Mouse (Mus musculus): ENCODE measurements around the gene Dnase1l1. TPM values are rescaled to one million over a fixed set of nuclear protein-coding genes. Genes with fewer than 3 reads are reported as not detected.

The Dnase1l1 gene
- 3.9 and 5.7 TPM in 2 replicates for polyA plus RNA-seq (2016; fragmentation: Nextera tagmentation; extraction: Ambion mirVana)

DNA sequence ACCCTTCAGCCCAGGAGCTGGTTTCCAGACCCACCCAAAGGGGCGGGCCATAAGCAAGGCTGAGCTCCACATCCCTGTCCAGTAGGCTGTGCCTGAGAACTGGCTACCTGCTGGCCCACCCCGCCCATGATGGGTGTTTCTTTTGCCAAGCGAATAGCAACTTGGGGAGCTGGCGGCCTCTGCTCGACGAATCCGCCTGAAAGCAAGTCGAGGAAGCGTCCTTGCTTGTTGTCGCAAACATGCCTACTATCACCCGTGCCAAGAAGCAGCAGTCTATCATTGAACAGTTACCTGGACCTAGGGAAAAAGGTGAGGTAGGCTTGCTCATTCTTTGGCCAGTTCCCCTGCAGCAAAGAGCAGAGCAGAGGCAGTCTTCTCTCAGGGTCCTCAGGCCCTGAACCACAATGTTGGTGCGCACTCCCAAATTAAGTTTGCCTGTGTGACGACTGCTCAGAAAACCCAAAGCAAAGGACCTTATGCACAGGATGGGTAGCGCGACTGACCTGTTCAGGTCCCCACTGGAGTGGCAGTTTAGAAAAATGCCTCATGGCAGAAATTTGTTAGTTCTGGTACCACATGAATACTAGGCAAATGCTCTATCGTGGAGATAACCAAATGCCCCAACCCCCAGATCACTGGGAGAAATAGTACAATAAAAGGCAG is at the start of gene Dnase1l1, which contains the start of gene Taz:
TSS of gene Dnase1l1 (minus strand) at position 606 of the 663 bp plus-strand sequence.
TSS of gene Taz (plus strand) at position 181 of the 663 bp plus-strand sequence.
- Histone ChIP-seq H3K27ac (no peak within 1 kb of the TSS), H3K9ac (peak within 1 kb of the TSS; percentile 69), H3K36me3 (no peaks in the 10 kb centered on the region), H3K9me3 (no peaks in the 10 kb centered on the region), H3K4me3 (peak within 1 kb of the TSS; percentile 57), H3K27me3 (replicated peaks) (no peaks in the 10 kb centered on the region), H3K4me2 (replicated peaks) (peak within 1 kb of the TSS; percentile 70), H3K4me1 (0 out of 2 replicates have a peak, but pooled peaks cover 7% of the 10 kb centered on the region)
- 17% methylated on average over 16 of the region's 16 CpGs for WGBS
- peak; percentile 51; the same call in 1 of the 2 replicates for ATAC-seq (ENCODE audit: low FRiP score, low read depth)

GRCm38 (mm10) chrX:74330166-74330930 is 48.2 kb upstream of the Dnase1l1 start:
- ATAC-seq (ENCODE audit: low FRiP score, low read depth), result no peak

GRCm38 (mm10) chrX:74329215-74329671 is 47.1 kb upstream of the Dnase1l1 start:
- peaks cover 22% of the 10 kb centered on the region for H3K4me1 ChIP-seq
- no peak overlapping the region for H3K27ac ChIP-seq
- peak overlapping the region; percentile 64 for H3K9ac ChIP-seq
- 26% methylated on average over 10 of the region's 10 CpGs for WGBS
- peak overlapping the region; percentile 53 for H3K4me3 ChIP-seq
- peaks cover 18% of the 10 kb centered on the region for H3K36me3 ChIP-seq
- peak overlapping the region; percentile 64 for H3K4me2 ChIP-seq (replicated peaks)
- peak; percentile 57 for ATAC-seq (ENCODE audit: low FRiP score, low read depth)
- no peaks in the 10 kb centered on the region for H3K27me3 ChIP-seq (replicated peaks)
- no peaks in the 10 kb centered on the region for H3K9me3 ChIP-seq

More at GRCm38 (mm10) chrX:74330166-74330930, 48.2 kb upstream of the Dnase1l1 start:
- no peaks in the 10 kb centered on the region for H3K9me3 ChIP-seq
- WGBS, result 44% methylated on average over 2 of the region's 2 CpGs
- H3K4me2 ChIP-seq (replicated peaks), result peak overlapping the region; percentile 64
- peak overlapping the region; percentile 53 for H3K4me3 ChIP-seq
- peaks cover 22% of the 10 kb centered on the region for H3K4me1 ChIP-seq
- H3K9ac ChIP-seq, result peak overlapping the region; percentile 64
- H3K36me3 ChIP-seq, result peaks cover 25% of the 10 kb centered on the region
- H3K27ac ChIP-seq, result no peak overlapping the region; the same call in 1 of the 2 replicates
- no peaks in the 10 kb centered on the region for H3K27me3 ChIP-seq (replicated peaks)

DNA sequence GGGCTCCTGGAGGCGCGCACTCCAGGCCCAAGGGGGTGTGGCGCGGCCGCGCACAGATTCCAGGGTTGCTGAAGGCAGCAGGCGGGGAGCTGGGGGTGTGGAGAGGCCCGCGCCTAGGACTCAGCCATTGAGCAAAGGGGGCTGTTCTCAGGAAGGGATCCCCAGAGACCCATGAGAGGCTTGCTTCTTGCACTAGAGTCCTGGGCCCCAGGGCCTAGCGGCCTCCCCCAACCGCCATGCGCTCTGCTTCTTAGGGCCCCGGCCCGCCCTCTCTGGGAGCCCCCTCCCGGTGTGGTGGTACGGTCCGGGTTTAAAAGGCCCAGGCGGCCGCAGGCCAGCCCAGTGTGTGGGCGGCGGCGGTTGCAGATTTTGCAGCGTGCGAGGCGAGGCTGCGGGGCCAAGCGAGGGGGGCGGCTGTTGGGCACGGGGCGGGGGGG is 46.6 kb upstream of the Dnase1l1 start, which contains the start of gene Plxna3:
TSS of gene Plxna3 (plus strand) at position 342 of the 437 bp plus-strand sequence.
- no peak within 1 kb of the TSS; the same call in 1 of the 2 replicates for H3K27ac ChIP-seq
- peak within 1 kb of the TSS; percentile 64 for H3K9ac ChIP-seq
- no peaks in the 10 kb centered on the region for H3K27me3 ChIP-seq (replicated peaks)
- peak within 1 kb of the TSS; percentile 64 for H3K4me2 ChIP-seq (replicated peaks)
- peaks cover 22% of the 10 kb centered on the region for H3K4me1 ChIP-seq
- 10% methylated on average over 21 of the region's 30 CpGs for WGBS
- H3K4me3 ChIP-seq, result peak within 1 kb of the TSS; percentile 53
- peak; percentile 95 for ATAC-seq (ENCODE audit: low FRiP score, low read depth)
- H3K36me3 ChIP-seq, result peaks cover 13% of the 10 kb centered on the region; the same call in 1 of the 2 replicates
- H3K9me3 ChIP-seq, result no peaks in the 10 kb centered on the region

DNA sequence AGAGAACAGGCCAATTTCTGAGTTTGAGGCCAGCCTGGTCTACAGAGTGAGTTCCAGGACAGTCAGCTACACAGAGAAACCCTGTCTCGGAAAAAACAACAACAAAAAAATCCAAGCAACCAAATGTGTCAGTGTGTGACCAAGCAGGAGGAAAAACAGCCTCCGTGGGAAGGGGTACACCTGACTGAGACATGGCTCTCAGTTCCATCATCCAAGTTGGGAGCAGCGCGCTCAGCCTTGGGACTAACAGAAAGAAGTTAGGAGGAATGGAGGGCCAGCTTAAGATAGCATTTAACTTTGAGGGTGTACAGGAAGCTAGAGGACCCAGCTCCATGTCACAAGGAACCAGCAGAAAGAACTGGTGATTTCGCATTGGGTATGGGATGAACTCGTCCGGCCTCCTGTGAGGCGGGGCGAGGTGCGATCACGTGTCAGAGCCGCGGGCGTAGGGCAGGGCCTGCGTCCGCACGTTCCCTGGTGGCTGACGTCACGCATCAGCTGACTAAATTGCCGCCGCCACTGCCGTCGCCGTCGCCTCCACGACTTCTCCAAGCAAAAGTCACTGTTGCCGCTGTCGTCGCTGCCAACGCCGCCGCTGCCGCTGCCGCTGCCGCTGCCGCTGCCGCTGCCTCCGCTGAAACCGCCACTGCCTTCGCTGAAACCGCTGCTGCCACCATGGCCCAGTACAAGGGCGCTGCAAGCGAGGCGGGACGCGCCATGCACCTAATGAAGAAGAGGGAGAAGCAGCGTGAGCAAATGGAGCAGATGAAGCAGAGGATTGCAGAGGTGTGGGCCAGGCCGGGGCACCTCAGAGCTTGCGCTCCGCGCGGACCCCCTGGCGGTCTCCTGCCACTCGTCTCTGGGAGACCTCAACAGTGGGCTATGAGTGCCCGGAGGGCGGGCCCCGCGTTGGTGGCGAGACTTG is 30.7 kb upstream of the Dnase1l1 start, which contains the start of gene Fam50a:
TSS of gene Fam50a (plus strand) at position 494 of the 925 bp plus-strand sequence.
- WGBS, result 21% methylated on average over 59 of the region's 59 CpGs
- peak; percentile 96 for ATAC-seq (ENCODE audit: low FRiP score, low read depth)
- Histone ChIP-seq H3K27me3 (replicated peaks) (no peaks in the 10 kb centered on the region), H3K27ac (peak within 1 kb of the TSS; percentile 53), H3K4me2 (replicated peaks) (peak within 1 kb of the TSS; percentile 71), H3K4me3 (peak within 1 kb of the TSS; percentile 52), H3K4me1 (peaks cover 3% of the 10 kb centered on the region; the same call in 1 of the 2 replicates), H3K9me3 (no peaks in the 10 kb centered on the region), H3K9ac (peak within 1 kb of the TSS; percentile 77), H3K36me3 (peaks cover 21% of the 10 kb centered on the region)

GRCm38 (mm10) chrX:74304867-74305700 is 22.9 kb upstream of the Dnase1l1 start, which contains the start of gene Gdi1:
Gdi1 (plus strand) TSS chrX:74304998.
- Histone ChIP-seq H3K4me2 (replicated peaks) (peak within 1 kb of the TSS; percentile 75), H3K4me3 (peak within 1 kb of the TSS; percentile 58), H3K4me1 (peaks cover 8% of the 10 kb centered on the region), H3K36me3 (peaks cover 47% of the 10 kb centered on the region), H3K27ac (peak within 1 kb of the TSS; percentile 64), H3K9ac (peak within 1 kb of the TSS; percentile 73), H3K27me3 (replicated peaks) (no peaks in the 10 kb centered on the region), H3K9me3 (no peaks in the 10 kb centered on the region)
- peak; percentile 82 for ATAC-seq (ENCODE audit: low FRiP score, low read depth)
- WGBS, result 15% methylated on average over 41 of the region's 41 CpGs

DNA sequence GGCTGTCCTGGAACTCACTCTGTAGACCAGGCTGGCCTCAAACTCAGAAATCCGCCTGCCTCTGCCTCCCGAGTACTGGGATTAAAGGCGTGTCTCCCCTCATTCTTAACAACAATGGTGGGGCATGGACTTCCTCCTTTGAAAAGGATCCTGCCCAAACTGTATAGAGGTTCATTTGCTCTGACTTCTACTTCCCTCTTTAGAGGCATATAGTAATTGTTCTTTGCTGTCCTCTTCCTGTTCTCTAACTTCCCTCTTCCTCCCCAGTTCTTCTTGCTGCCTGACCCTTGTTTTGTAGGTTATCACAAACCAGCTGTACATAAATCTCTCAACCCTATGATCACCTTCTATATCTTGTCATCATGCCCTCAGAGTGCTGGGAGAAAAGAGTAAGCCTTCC is 17.6 kb upstream of the Dnase1l1 start:
- H3K4me2 ChIP-seq (replicated peaks), result no peak overlapping the region
- peaks cover 29% of the 10 kb centered on the region for H3K36me3 ChIP-seq
- H3K9me3 ChIP-seq, result no peaks in the 10 kb centered on the region
- no peaks in the 10 kb centered on the region for H3K4me1 ChIP-seq
- no peak overlapping the region for H3K9ac ChIP-seq
- no peak overlapping the region for H3K27ac ChIP-seq
- no peak for ATAC-seq (ENCODE audit: low FRiP score, low read depth)
- H3K27me3 ChIP-seq (replicated peaks), result no peaks in the 10 kb centered on the region
- no peak overlapping the region for H3K4me3 ChIP-seq
- 85% methylated on average over 3 of the region's 3 CpGs for whole genome bisulfite sequencing

GRCm38 (mm10) chrX:74298348-74298747 is 16.2 kb upstream of the Dnase1l1 start:
- Histone ChIP-seq H3K27me3 (replicated peaks) (no peaks in the 10 kb centered on the region), H3K4me3 (no peak overlapping the region), H3K4me1 (no peaks in the 10 kb centered on the region), H3K4me2 (replicated peaks) (no peak overlapping the region), H3K9me3 (no peaks in the 10 kb centered on the region), H3K9ac (no peak overlapping the region), H3K27ac (no peak overlapping the region), H3K36me3 (peaks cover 24% of the 10 kb centered on the region)
- WGBS, result 100% methylated on average over 1 of the region's 1 CpGs
- no peak for ATAC-seq (ENCODE audit: low FRiP score, low read depth)

GRCm38 (mm10) chrX:74296538-74297448 is 14.7 kb upstream of the Dnase1l1 start, which contains the start of gene Atp6ap1:
Atp6ap1 (plus strand) TSS chrX:74297097.
- 18% methylated on average over 37 of the region's 37 CpGs for WGBS
- peak within 1 kb of the TSS; percentile 75 for H3K9ac ChIP-seq
- H3K9me3 ChIP-seq, result no peaks in the 10 kb centered on the region
- no peak within 1 kb of the TSS for H3K27ac ChIP-seq
- peak within 1 kb of the TSS; percentile 67 for H3K4me2 ChIP-seq (replicated peaks)
- H3K36me3 ChIP-seq, result peaks cover 18% of the 10 kb centered on the region
- no peaks in the 10 kb centered on the region for H3K27me3 ChIP-seq (replicated peaks)
- H3K4me1 ChIP-seq, result no peaks in the 10 kb centered on the region
- peak within 1 kb of the TSS; percentile 63 for H3K4me3 ChIP-seq
- ATAC-seq (ENCODE audit: low FRiP score, low read depth), result peak; percentile 97

- H3K4me1 ChIP-seq, result no peaks in the 10 kb centered on the region
Observed at GRCm38 (mm10) chrX:74293431-74293830, 11.3 kb upstream of the Dnase1l1 start.

More at GRCm38 (mm10) chrX:74293431-74293830, 11.3 kb upstream of the Dnase1l1 start:
- Histone ChIP-seq H3K27ac (no peak overlapping the region), H3K9ac (no peak overlapping the region), H3K4me3 (no peak overlapping the region), H3K27me3 (replicated peaks) (no peaks in the 10 kb centered on the region), H3K36me3 (peaks cover 8% of the 10 kb centered on the region; the same call in 1 of the 2 replicates), H3K9me3 (no peaks in the 10 kb centered on the region), H3K4me2 (replicated peaks) (no peak overlapping the region)
- 77% methylated on average over 4 of the region's 4 CpGs for WGBS
- ATAC-seq (ENCODE audit: low FRiP score, low read depth), result no peak

All from neural tube, embryonic 12.5 days (tissue).